In genomic region chr10:43022190-43022761, GRCm38 (mm10) we compare ENCODE assay signal across 11 mouse cellular contexts.
DNase-seq lines count a peak whose midpoint lies in the region; ATAC-seq lines count a peak whose summit lies in the region.
"Had no signal": no experiment of that assay in that cellular context is flagged by ENCODE, and none has a peak within 500 bp of the region (broad histone marks: within the 10 kb centered on the region; RNA-seq: fewer than 3 reads in every experiment).

No protein-coding gene starts in this region.

- H3K27ac ChIP-seq in heart, embryonic 16.5 days (ENCODE audit: low read length), result no peak overlapping the region
- H3K27ac ChIP-seq in hindbrain, embryonic 16.5 days (ENCODE audit: low read depth, low read length), result no peak overlapping the region
- H3K27ac ChIP-seq in neural tube, embryonic 11.5 days (ENCODE audit: low read depth, low read length), result no peak overlapping the region

- ATAC-seq in heart, embryonic 16.5 days (replicated peaks; ENCODE audit: extremely low read depth, insufficient read depth, low FRiP score), result 0 out of 2 replicates have a peak, but pooled peaks have one; percentile 6
- ATAC-seq in hindbrain, embryonic 16.5 days, result peak; percentile 22; the same call in 1 of the 2 replicates
- ATAC-seq in neural tube, embryonic 11.5 days (ENCODE audit: insufficient read depth, low FRiP score, low TSS enrichment), result 0 out of 2 replicates have a peak, but pooled peaks have one; percentile 17
- ATAC-seq in monocyte, adult 5-6 weeks (replicated peaks; ENCODE audit: insufficient number of reproducible peaks, low FRiP score, low TSS enrichment, poor library complexity, severe bottlenecking), result no peak

- no peaks in the 10 kb centered on the region for H3K9me3 ChIP-seq in heart, embryonic 16.5 days (replicated peaks; ENCODE audit: control insufficient read depth, low read length)
- H3K9me3 ChIP-seq in hindbrain, embryonic 16.5 days (ENCODE audit: control insufficient read depth, low read length), result no peaks in the 10 kb centered on the region
- no peaks in the 10 kb centered on the region for H3K9me3 ChIP-seq in neural tube, embryonic 11.5 days (ENCODE audit: control insufficient read depth, low read length)

- peak overlapping the region; percentile 92 for H3K4me2 ChIP-seq in heart, embryonic 16.5 days (ENCODE audit: low read depth, low read length)
- H3K4me2 ChIP-seq in hindbrain, embryonic 16.5 days (ENCODE audit: low read length), result peak overlapping the region; percentile 91
- H3K4me2 ChIP-seq in neural tube, embryonic 11.5 days (ENCODE audit: low read depth), result peak overlapping the region; percentile 63

- H3K27me3 ChIP-seq in heart, embryonic 16.5 days (ENCODE audit: control insufficient read depth, insufficient read depth, low read length), result peaks cover 36% of the 10 kb centered on the region
- no peaks in the 10 kb centered on the region for H3K27me3 ChIP-seq in hindbrain, embryonic 16.5 days (replicated peaks; ENCODE audit: control insufficient read depth, insufficient read depth, low read length)
- peaks cover 31% of the 10 kb centered on the region for H3K27me3 ChIP-seq in neural tube, embryonic 11.5 days (ENCODE audit: control insufficient read depth, insufficient read depth, low read length)
- H3K27me3 ChIP-seq: CH12.LX had no signal

- DNase-seq in heart, postnatal 4 days, result no peak
- peak; percentile 33 to 49 for DNase-seq in cerebellum, postnatal 25 days
- DNase-seq in neural tube, embryonic 11.5 days (ENCODE audit: low spot score), result peak; percentile 56
- no peak for DNase-seq in frontal cortex, adult 2 months (ENCODE audit: extremely low spot score in 1 of 2, low spot score in 1 of 2)
- DNase-seq in yolk sac, embryonic 10.5 days (ENCODE audit: low spot score), result no peak

- H3K4me1 ChIP-seq in heart, embryonic 16.5 days (ENCODE audit: control insufficient read depth, insufficient read depth, low read length), result peaks cover 7% of the 10 kb centered on the region
- H3K4me1 ChIP-seq in hindbrain, embryonic 16.5 days (ENCODE audit: control insufficient read depth, insufficient read depth, low read depth, low read length), result peaks cover 28% of the 10 kb centered on the region
- H3K4me1 ChIP-seq in neural tube, embryonic 11.5 days (ENCODE audit: control insufficient read depth, insufficient read depth, low read length), result peaks cover 15% of the 10 kb centered on the region

- WGBS in heart, embryonic 16.5 days, result 13% methylated on average over 29 of the region's 29 CpGs
- WGBS in hindbrain, embryonic 16.5 days, result 3% methylated on average over 29 of the region's 29 CpGs
- 1% methylated on average over 29 of the region's 29 CpGs for WGBS in neural tube, embryonic 11.5 days

- H3K4me3 ChIP-seq in heart, embryonic 16.5 days (ENCODE audit: low read length), result peak overlapping the region; percentile 61
- peak overlapping the region; percentile 50 for H3K4me3 ChIP-seq in hindbrain, embryonic 16.5 days (ENCODE audit: low read length)
- peak overlapping the region; percentile 32 for H3K4me3 ChIP-seq in neural tube, embryonic 11.5 days (ENCODE audit: low read depth, low read length)
- H3K4me3 ChIP-seq: erythroblast, embryonic 14.5 days; myocyte had no signal

- H3K9ac ChIP-seq in heart, embryonic 16.5 days (ENCODE audit: low read length), result peak overlapping the region; percentile 66
- peak overlapping the region; percentile 70 for H3K9ac ChIP-seq in hindbrain, embryonic 16.5 days (ENCODE audit: low read depth, low read length)
- H3K9ac ChIP-seq in neural tube, embryonic 11.5 days (ENCODE audit: low read length), result peak overlapping the region; percentile 57; the same call in 1 of the 2 replicates

- H3K36me3 ChIP-seq in heart, embryonic 16.5 days (ENCODE audit: control insufficient read depth, insufficient read depth), result no peaks in the 10 kb centered on the region
- H3K36me3 ChIP-seq in hindbrain, embryonic 16.5 days (ENCODE audit: control insufficient read depth, insufficient read depth, low read length), result no peaks in the 10 kb centered on the region
- no peaks in the 10 kb centered on the region for H3K36me3 ChIP-seq in neural tube, embryonic 11.5 days (ENCODE audit: control insufficient read depth, insufficient read depth, low read length)

Comparison
In these comparisons a context has a peak if more than half of its experiments do, and no peak if none do; other contexts are left out.
1. DNase-seq: peak in cerebellum, postnatal 25 days (2 of 2) and neural tube, embryonic 11.5 days (single experiment); none in heart, postnatal 4 days (single experiment), frontal cortex, adult 2 months (0 of 2) and yolk sac, embryonic 10.5 days (single experiment).
2. Peak in every context shown above with its lines, with median percentiles within 50 percentile points of each other: H3K4me2 ChIP-seq, H3K4me3 ChIP-seq and H3K9ac ChIP-seq.